Mouse (Mus musculus): ENCODE data around the gene Mcee. TPM values are rescaled to one million over a fixed set of nuclear protein-coding genes. Genes with fewer than 3 reads are reported as not detected.

The Mcee gene
- total RNA-seq (2021), result 10 to 100 TPM; 47.3 to 47.4 TPM

- intact Hi-C loops (cut with DNase I), result loop anchor here (5.0 kb wide), 1 partner anchor 350 kb away; no protein-coding TSS in a partner anchor
Measured at GRCm38 (mm10) chr7:64392122-64392818, at the start of gene Mcee, which contains the start of gene Mphosph10. Mcee (plus strand) TSS chr7:64392607. Mphosph10 (minus strand) TSS chr7:64392268.

GRCm38 (mm10) chr7:64347813-64348212 lies 44.6 kb upstream of the Mcee start:
- intact Hi-C loops (cut with DNase I), result no loop called here
- no peak for DNase-seq (ENCODE audit: low spot score in 2 of 2)

More at GRCm38 (mm10) chr7:64392122-64392818, at the start of gene Mcee, which contains the start of gene Mphosph10:
- peak; percentile 92 to 95 for DNase-seq (ENCODE audit: low spot score in 2 of 2)

DNA sequence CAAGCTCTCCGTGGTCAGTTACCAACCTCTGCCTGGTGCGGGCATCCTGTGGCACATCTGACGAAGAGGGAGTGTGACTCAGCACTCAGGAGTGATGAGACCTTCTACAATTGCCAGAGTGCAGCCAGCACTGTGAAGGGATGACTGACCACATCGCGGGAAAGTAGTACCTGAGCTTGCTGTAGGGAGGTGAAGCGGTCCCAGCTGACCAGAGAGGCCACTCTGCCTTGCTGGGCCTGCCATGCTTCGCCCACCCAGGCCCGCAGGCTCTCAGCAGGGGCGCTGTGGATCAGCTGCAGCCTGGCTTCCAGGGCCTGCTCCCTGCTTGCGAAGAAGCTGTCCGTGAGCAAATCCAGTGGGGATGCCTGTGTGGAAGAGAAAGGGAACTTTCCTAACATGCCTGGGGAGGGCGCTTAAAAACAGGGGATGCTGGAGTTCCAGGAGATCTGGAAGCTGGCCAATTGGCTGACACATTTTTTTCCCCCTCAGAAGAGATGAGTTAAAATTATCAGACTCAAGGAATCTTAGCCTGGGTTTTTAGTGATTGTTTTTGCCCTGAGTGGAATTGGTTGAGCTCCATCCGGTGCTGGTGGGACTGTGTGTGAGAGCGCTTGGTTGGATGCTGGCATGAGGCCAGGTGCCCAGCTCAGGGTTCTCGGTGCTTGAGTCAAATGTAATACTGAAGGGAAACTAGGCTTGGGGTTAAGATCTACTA lies 43.1 kb upstream of the Mcee start:
- intact Hi-C loops (cut with DNase I), result no loop called here
- DNase-seq (ENCODE audit: low spot score in 2 of 2), result peak; percentile 56 to 79

DNA sequence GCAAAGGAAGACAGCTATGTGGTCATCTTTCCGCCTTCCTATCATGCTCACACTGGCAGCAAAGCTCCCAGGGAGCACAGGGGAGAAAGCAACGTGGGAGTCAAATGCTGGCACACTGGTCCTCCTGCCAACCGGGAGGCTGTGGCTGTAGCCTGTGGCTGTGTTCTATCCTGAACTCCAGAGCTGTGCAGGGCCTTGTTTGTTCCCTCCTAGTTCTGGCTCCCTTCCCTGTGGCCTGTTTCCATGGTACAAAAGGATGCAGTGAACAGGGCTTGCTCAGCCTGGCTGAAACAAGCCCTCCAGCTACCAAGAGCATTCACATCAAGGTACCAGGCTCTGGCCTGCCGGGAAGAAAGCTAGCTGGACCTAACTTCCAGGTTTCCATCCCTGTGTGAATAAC lies 41.3 kb upstream of the Mcee start:
- intact Hi-C loops (cut with DNase I), result no loop called here

GRCm38 (mm10) chr7:64354206-64354605 lies 38.2 kb upstream of the Mcee start:
- intact Hi-C loops (cut with DNase I), result no loop called here
- no peak for DNase-seq (ENCODE audit: low spot score in 2 of 2)

More for the DNA sequence above, 41.3 kb upstream of the Mcee start:
- peak; percentile 60 to 77 for DNase-seq (ENCODE audit: low spot score in 2 of 2)

DNA sequence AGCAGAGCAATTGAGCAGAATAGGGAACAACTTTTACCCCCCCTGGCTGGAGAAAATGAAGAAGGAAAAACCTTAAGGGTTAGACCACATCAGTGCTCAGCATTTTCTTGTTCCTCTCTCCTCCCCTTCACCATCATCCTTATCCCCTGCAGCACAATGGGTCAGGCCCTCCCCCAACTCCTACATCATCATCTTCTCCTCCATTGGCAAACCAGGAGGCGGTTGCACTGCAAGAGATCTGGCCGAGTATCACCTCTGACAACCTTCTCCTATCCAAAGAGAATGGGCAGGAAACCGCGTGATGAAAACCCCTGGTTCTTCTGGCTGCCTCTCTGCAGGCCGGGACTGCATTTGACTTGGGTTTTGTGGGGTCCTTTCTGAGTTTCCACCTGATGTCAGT lies 35.7 kb upstream of the Mcee start:
- intact Hi-C loops (cut with DNase I), result no loop called here

DNA sequence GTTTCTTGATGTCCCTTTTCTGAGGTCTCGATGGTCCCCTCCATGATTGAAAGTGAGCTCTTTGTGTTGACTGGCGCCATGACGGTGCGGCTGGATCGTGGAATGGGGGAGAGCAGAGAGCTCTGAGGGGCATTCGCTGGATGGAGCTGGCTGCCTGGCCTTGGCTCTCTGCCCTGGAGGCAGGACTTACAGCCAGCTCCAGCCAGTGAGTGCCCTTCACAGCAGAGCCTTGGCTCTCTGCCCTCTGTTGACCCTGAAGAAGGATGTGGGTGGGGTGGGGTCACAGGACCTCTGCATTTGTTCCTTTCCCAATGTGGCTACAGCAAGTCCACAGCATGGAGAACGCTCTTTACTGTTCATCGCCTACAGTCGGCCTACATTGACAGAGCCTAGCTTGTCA lies 35.0 kb upstream of the Mcee start:
- DNase-seq (ENCODE audit: low spot score in 2 of 2), result peak; percentile 51 to 67
- intact Hi-C loops (cut with DNase I), result no loop called here

More for the DNA sequence above, 35.7 kb upstream of the Mcee start:
- no peak for DNase-seq (ENCODE audit: low spot score in 2 of 2)

- intact Hi-C loops (cut with DNase I), result no loop called here
- DNase-seq (ENCODE audit: low spot score in 2 of 2), result no peak
Measured at GRCm38 (mm10) chr7:64358666-64359065, 33.7 kb upstream of the Mcee start.

DNA sequence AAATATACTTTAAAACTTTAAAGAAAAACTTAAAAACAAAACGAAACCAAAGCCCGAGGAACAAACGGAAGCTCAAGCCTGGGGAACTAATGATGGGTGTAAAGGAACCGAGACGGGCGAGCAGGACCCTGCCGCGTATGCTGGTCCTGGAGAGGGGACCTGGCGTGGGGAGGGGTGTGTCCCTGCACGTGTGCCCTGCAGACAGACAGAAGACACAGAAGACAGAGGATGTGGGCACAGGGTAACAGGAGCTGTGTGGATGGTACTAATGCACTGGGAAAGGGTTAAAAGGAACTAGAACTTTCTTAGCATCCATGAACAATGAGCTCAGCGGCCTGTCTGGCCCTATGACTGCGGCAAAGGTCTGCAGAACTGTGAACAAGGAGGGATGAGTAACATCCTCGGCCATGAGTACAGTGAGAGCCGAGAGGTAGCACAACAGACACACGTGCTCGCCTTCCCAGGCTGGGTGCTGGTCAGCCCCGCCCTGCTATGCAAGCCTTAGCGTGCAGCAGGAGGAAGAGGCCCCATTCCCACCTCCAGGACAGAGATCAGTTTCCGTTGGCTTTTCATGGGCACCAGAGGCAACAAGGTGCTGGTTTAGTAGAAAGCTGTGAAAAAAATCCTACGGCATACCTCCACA lies 32.3 kb upstream of the Mcee start:
- DNase-seq (ENCODE audit: low spot score in 2 of 2), result no peak
- intact Hi-C loops (cut with DNase I), result no loop called here

- intact Hi-C loops (cut with DNase I), result no loop called here
- DNase-seq (ENCODE audit: low spot score in 2 of 2), result peak; percentile 38 to 60
Measured at GRCm38 (mm10) chr7:64360586-64360945, 31.8 kb upstream of the Mcee start.

DNA sequence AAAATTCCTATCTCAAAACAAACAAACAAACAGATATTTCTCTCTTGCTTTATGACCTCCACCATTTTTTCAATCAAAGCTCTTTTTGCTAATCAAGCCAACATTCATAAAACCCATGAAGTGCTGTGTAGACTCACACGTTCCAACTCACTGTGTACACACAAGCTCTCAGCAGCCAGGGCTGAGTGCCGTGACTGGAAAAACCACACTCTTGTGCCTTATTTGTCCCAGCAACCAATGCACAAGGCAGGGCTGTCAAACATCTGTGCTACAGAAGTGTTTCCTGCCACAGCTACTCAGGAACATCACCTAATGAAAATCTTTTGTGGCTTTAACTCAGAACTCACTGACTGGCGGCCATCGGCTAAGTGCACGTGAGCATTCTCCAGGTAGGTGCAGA lies 26.5 kb upstream of the Mcee start:
- intact Hi-C loops (cut with DNase I), result no loop called here

DNA sequence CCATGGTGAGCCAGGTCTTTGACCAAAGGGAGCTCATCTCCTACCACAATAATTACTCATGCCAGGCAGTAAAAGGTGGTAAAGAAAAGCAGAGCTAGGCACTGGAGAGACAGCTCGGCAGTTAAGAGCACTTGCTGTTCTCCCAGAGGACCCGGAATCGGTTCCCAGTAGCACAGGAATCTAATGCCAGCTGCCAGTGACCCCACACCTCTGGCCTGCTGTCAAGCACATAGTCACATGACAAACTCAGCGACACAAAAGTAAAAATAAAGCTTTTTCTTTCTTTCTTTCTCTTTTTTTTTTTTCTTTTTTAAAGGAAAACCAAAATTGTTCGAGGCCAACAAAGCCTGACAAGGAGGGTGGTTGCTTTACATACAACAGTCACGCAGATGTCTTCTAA lies 22.6 kb upstream of the Mcee start:
- intact Hi-C loops (cut with DNase I), result loop anchor here (5.0 kb wide), 1 partner anchor 372 kb away; no protein-coding TSS in a partner anchor
- no peak for DNase-seq (ENCODE audit: low spot score in 2 of 2)

More for the DNA sequence above, 26.5 kb upstream of the Mcee start:
- no peak for DNase-seq (ENCODE audit: low spot score in 2 of 2)

DNA sequence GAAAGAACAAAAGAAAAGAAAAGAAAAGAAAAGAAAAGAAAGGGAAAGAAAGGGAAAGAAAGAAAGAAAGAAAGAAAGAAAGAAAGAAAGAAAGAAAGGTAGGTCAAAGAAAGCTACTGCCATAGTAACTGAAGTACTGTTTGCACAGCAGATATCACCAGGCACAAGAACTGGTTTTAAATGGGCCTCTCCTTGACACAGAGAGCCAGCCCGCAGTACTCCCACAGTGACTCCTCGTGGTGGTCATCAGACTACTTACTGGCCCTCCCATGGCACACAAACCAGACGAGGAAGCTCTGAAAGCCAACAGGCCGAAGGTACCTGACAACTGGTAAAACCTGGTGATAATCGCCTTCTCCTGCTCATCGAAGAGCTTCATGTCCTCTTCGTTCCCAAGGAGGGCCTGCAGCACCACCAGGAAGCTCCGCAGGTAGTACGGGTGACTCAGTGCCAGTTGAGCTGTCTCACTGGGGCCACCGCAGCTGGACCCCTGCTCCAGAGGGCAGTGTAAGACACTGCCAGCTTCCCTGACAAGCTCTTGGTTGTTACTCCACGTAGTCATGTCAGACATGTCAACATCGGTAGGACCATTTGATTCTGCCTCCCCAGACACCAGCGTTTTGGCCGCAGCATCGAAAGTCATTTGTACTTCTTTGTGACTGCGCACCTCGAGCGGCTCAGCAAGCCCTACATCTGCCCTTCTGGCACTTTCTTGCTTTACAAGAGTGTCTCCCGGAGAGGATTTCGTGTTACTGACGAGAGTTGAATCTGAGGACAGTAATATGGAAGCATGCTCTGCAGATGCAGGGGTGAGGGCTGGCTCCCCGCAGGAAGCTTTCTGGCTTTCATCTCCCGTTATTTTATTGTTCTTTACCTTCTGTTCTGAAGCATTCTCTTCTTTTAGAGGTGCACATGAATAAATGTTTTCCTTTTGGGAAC lies 20.2 kb upstream of the Mcee start:
- no peak for DNase-seq (ENCODE audit: low spot score in 2 of 2)
- intact Hi-C loops (cut with DNase I), result loop anchor here (5.0 kb wide), 1 partner anchor 370 kb away; no protein-coding TSS in a partner anchor

- no peak for DNase-seq (ENCODE audit: low spot score in 2 of 2)
- intact Hi-C loops (cut with DNase I), result loop anchor here (5.0 kb wide), 1 partner anchor 369 kb away; no protein-coding TSS in a partner anchor
Measured at GRCm38 (mm10) chr7:64373147-64373829, 19.1 kb upstream of the Mcee start.

GRCm38 (mm10) chr7:64373830-64374562 lies 18.4 kb upstream of the Mcee start, which contains the start of gene Fan1:
Fan1 (minus strand) TSS chr7:64374095.
- intact Hi-C loops (cut with DNase I), result loop anchor here (5.0 kb wide), 1 partner anchor 368 kb away; no protein-coding TSS in a partner anchor
- DNase-seq (ENCODE audit: low spot score in 2 of 2), result peak; percentile 86 to 93

GRCm38 (mm10) chr7:64391479-64391878 lies 928 bp upstream of the Mcee start:
- DNase-seq (ENCODE audit: low spot score in 2 of 2), result no peak
- intact Hi-C loops (cut with DNase I), result loop anchor here (5.0 kb wide), 1 partner anchor 351 kb away; no protein-coding TSS in a partner anchor

DNA sequence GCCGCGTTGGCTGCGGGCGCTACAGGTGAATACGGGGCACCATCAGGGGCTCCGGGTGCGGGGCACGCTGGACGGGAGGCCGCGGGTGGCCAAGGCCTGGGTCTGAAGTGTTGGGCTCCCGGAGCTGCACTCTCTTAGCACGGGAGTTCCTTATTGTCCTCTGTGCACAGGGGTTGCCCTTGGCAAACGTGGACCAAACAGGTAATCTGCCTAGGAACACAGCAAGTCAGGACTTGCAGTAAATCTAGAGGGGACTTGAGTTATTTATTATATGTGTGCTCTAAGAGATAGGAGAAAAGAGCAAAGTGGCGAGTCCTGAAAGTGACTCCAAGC lies 378 bp downstream of the Mcee start:
- intact Hi-C loops (cut with DNase I), result loop anchor here (5.0 kb wide), 1 partner anchor 350 kb away; no protein-coding TSS in a partner anchor
- DNase-seq (ENCODE audit: low spot score in 2 of 2), result no peak

DNA sequence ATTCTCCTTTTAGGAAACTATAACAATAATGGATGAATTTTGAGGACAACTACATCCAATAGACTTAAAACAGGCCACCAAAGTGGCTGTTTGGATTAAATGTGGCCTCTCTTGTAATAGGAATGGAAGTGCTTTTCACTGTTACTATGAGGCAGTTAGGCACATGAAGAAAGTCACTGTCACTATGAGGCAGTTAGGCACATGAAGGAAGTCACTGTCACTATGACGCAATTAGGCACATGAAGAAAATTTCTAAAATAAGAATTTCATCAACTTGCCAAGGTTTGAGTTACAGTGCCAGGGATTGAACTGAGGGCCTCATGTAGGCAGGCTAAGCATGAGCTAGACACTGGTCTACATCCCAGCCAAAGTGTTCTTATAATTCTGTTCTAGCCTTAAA lies 8.3 kb downstream of the Mcee start:
- intact Hi-C loops (cut with DNase I), result no loop called here

More for the DNA sequence above, 8.3 kb downstream of the Mcee start:
- no peak for DNase-seq (ENCODE audit: low spot score in 2 of 2)

Measured in left cerebral cortex, postnatal 25 days (tissue).